Mouse (Mus musculus) midbrain, embryonic 15.5 days (tissue): ENCODE results near the gene Rapsn. TPM values are rescaled to one million over a fixed set of nuclear protein-coding genes. Genes with fewer than 3 reads are reported as not detected.

Experiments
- ATAC-seq: fragments of 200-750 bp; cut with Nextera tagmentation; replicated peaks from 2 replicates; pipeline ENCODE4 v1.8.0; 2017; ENCODE audit warnings: moderate TSS enrichment
- H3K27ac ChIP-seq: fragments of 300-500 bp; sonication (generic); 2 replicates; pipeline ENCODE4 v1.5.1; 2015; ENCODE audit warnings: mild to moderate bottlenecking, inconsistent platforms
- H3K27me3 ChIP-seq: fragments of 300-500 bp; sonication (generic); replicated peaks from 2 replicates; pipeline ENCODE4 v1.6.1; 2015; ENCODE audit warnings: inconsistent platforms
- H3K36me3 ChIP-seq: fragments of 300-500 bp; sonication (generic); replicated peaks from 2 replicates; pipeline ENCODE4 v1.6.1; 2015; ENCODE audit warnings: inconsistent platforms
- H3K4me1 ChIP-seq: fragments of 300-500 bp; sonication (generic); 2 replicates; pipeline ENCODE4 v1.6.1; 2015; ENCODE audit warnings: inconsistent platforms
- H3K4me2 ChIP-seq: fragments of 300-500 bp; sonication (generic); 2 replicates; pipeline ENCODE4 v1.6.1; 2015; ENCODE audit warnings: inconsistent platforms, mild to moderate bottlenecking, moderate library complexity
- H3K4me3 ChIP-seq: fragments of 300-500 bp; sonication (generic); 2 replicates; pipeline ENCODE4 v1.5.1; 2015; ENCODE audit warnings: mild to moderate bottlenecking, inconsistent platforms
- H3K9ac ChIP-seq: fragments of 300-500 bp; sonication (generic); 2 replicates; pipeline ENCODE4 v1.6.1; 2015; ENCODE audit warnings: mild to moderate bottlenecking, inconsistent platforms
- H3K9me3 ChIP-seq: fragments of 300-500 bp; sonication (generic); 2 replicates; pipeline ENCODE4 v1.6.1; 2016; ENCODE audit warnings: inconsistent platforms
- WGBS: fragments of 180-500 bp; shearing (Covaris S2); methylation state at CpG from one replicate; pipeline ENCODE4 v1.1.7; 2015; ENCODE audit warnings: mixed read lengths; 5-methylcytosine and 5-hydroxymethylcytosine counted together
- polyA plus RNA-seq: library from polyadenylated mRNA; unstranded; fragments of >200 nt; fragmentation: Nextera tagmentation; extraction: Ambion mirVana; gene quantifications from 2 replicates; pipeline ENCODE4 v1.2.1, GENCODE M21; 2015

Rapsn gene
- polyA plus RNA-seq, 1 experiment from 2014 or later, result 0.61 TPM

DNA sequence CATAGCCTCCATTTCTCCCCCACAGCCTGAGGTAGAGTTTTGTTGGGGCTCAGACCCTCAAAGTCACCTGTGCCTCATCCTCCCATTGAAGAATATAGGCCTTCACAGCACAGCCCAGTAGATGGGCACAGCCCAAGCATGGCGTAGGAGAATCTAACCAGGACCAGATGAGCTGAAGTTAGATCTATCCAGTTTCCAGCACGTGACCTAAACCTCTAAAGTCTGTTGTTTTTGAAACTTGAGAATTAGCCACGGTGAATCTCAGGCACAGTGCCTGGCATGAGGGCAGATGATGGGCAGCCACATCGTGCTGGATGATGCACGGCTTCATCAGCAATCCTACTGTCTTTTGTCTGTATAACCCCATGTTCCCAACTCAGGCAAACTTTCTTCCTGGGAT, 23.0 kb downstream of the Rapsn start:
- no peak overlapping the region for H3K4me3 ChIP-seq
- H3K4me1 ChIP-seq, result peaks cover 12% of the 10 kb centered on the region
- 94% methylated on average over 5 of the region's 5 CpGs for WGBS
- no peaks in the 10 kb centered on the region for H3K27me3 ChIP-seq
- H3K36me3 ChIP-seq, result peaks cover 68% of the 10 kb centered on the region
- H3K27ac ChIP-seq, result no peak overlapping the region
- no peak overlapping the region for H3K9ac ChIP-seq
- ATAC-seq, result no peak
- H3K9me3 ChIP-seq, result no peaks in the 10 kb centered on the region
- H3K4me2 ChIP-seq, result no peak overlapping the region

- Histone ChIP-seq H3K4me2 (no peak overlapping the region), H3K27ac (no peak overlapping the region), H3K4me3 (no peak overlapping the region), H3K4me1 (peaks cover 12% of the 10 kb centered on the region), H3K9me3 (no peaks in the 10 kb centered on the region), H3K36me3 (peaks cover 76% of the 10 kb centered on the region), H3K27me3 (no peaks in the 10 kb centered on the region), H3K9ac (no peak overlapping the region)
- ATAC-seq, result no peak
- 83% methylated on average over 2 of the region's 2 CpGs for WGBS
These were observed 24.0 kb downstream of the Rapsn start for GRCm38 (mm10) chr2:91059376-91059775.

- WGBS, result 80% methylated on average over 10 of the region's 10 CpGs
- Histone ChIP-seq H3K9ac (no peak overlapping the region), H3K9me3 (no peaks in the 10 kb centered on the region), H3K36me3 (peaks cover 77% of the 10 kb centered on the region), H3K27ac (no peak overlapping the region), H3K4me3 (no peak overlapping the region), H3K27me3 (no peaks in the 10 kb centered on the region), H3K4me1 (no peaks in the 10 kb centered on the region), H3K4me2 (no peak overlapping the region)
- ATAC-seq, result peak; percentile 38
These were observed 25.3 kb downstream of the Rapsn start for GRCm38 (mm10) chr2:91060544-91061355.

- Histone ChIP-seq H3K4me1 (no peaks in the 10 kb centered on the region), H3K27ac (no peak overlapping the region), H3K27me3 (no peaks in the 10 kb centered on the region), H3K4me2 (no peak overlapping the region), H3K36me3 (peaks cover 65% of the 10 kb centered on the region), H3K9ac (no peak overlapping the region), H3K9me3 (no peaks in the 10 kb centered on the region), H3K4me3 (no peak overlapping the region)
- no peak for ATAC-seq
- WGBS, result 85% methylated on average over 6 of the region's 6 CpGs
These were observed 26.5 kb downstream of the Rapsn start for GRCm38 (mm10) chr2:91061849-91062481.

DNA sequence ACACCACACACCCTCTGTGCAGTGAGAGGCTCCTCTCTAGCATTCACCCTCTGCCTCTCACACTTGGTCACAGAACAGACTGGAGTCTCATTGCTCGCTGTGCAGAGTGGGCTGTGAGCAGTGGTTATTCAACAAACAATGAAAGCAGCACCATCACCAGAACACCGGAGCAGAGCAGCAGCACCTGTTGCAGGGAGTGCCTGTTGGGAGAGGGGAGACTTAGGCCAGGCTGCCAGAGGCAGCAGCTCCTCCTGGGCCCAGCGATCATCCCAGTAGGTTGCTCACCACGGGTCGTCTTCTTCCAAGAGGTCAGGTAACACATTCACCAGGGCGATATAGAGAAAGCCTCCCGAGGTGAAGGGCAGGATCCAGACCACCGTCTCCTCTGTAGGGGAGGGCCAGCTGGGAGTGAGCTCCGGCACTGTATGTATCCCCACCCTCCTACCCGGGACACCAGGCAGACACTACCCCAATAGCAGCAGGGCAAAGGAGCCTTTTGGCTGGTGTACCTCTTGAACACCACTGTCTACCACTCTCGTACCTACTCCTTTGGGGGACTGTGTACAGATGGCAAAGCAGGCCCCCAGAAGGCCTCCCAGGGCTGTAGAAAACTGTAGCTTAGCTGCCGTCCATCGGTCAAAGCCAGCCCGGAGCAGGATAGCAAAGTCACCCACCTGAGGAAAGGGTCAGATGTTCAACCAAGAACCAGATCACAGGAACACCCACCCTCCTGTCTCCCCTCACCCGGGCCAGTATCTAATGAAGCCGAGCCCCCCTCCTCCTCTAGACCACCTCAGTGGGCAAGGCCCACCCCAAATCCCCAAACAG, 27.6 kb downstream of the Rapsn start:
- peaks cover 57% of the 10 kb centered on the region for H3K36me3 ChIP-seq
- H3K9ac ChIP-seq, result no peak overlapping the region
- WGBS, result 95% methylated on average over 16 of the region's 16 CpGs
- H3K27me3 ChIP-seq, result no peaks in the 10 kb centered on the region
- H3K9me3 ChIP-seq, result no peaks in the 10 kb centered on the region
- no peak overlapping the region for H3K27ac ChIP-seq
- H3K4me2 ChIP-seq, result no peak overlapping the region
- no peak for ATAC-seq
- H3K4me3 ChIP-seq, result no peak overlapping the region
- no peaks in the 10 kb centered on the region for H3K4me1 ChIP-seq

DNA sequence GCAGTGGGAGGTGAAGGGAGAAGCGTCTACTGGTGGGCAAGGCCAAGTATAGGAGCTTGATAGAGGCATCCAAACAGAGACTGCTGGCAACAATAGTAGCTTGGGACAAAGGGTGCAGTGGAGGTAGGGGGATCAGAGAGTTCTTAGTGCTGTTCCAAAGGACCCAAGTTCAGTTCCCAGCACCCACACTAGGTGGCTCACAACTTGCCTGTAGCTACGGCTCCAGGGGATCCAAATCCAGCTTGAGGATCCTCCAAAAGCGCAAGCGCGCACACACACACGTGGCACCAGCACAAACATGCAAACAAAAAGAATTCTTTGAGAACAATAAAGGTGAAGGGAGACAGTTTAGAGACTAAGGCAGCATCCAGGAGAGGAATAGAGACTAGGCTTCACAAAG, 28.8 kb downstream of the Rapsn start:
- ATAC-seq, result no peak
- Histone ChIP-seq H3K27me3 (no peaks in the 10 kb centered on the region), H3K9me3 (no peaks in the 10 kb centered on the region), H3K36me3 (peaks cover 46% of the 10 kb centered on the region), H3K4me3 (no peak overlapping the region), H3K9ac (no peak overlapping the region), H3K27ac (no peak overlapping the region), H3K4me2 (no peak overlapping the region), H3K4me1 (peaks cover 12% of the 10 kb centered on the region)
- 89% methylated on average over 6 of the region's 6 CpGs for WGBS

DNA sequence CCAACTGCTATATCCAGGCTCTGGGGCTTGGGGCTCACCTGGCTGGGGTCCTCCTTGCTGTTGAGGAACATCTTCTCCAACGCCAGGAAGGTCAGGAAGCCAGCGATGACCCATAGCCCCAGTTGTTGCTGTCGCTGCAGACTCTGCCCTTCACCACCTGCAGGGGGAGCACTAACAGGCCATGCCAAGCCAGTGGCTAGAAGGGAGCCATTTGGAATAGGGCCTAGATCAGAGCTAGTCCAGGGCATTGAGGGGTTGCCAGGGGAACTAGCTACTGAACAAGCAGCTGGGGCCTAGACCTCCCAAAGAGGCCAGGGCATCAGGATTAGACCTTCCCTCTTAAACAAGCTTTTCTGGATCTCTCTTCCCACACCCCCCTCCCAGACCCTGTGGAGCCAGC, 30.1 kb downstream of the Rapsn start:
- WGBS, result 42% methylated on average over 3 of the region's 3 CpGs
- Histone ChIP-seq H3K36me3 (peaks cover 34% of the 10 kb centered on the region), H3K27ac (no peak overlapping the region), H3K4me1 (peaks cover 18% of the 10 kb centered on the region), H3K9ac (no peak overlapping the region), H3K4me2 (no peak overlapping the region), H3K27me3 (no peaks in the 10 kb centered on the region), H3K4me3 (no peak overlapping the region), H3K9me3 (no peaks in the 10 kb centered on the region)
- no peak for ATAC-seq

- peaks cover 30% of the 10 kb centered on the region for H3K36me3 ChIP-seq
- no peak for ATAC-seq
- no peak overlapping the region for H3K4me2 ChIP-seq
- no peak overlapping the region for H3K4me3 ChIP-seq
- no peak overlapping the region; the same call in 1 of the 2 replicates for H3K9ac ChIP-seq
- H3K4me1 ChIP-seq, result peaks cover 27% of the 10 kb centered on the region
- WGBS, result 90% methylated on average over 3 of the region's 3 CpGs
- no peak overlapping the region for H3K27ac ChIP-seq
- no peaks in the 10 kb centered on the region for H3K9me3 ChIP-seq
- H3K27me3 ChIP-seq, result no peaks in the 10 kb centered on the region
These were observed 31.0 kb downstream of the Rapsn start for GRCm38 (mm10) chr2:91066455-91066854.

- Histone ChIP-seq H3K4me3 (peak overlapping the region; percentile 92), H3K27me3 (no peaks in the 10 kb centered on the region), H3K4me2 (peak overlapping the region; percentile 85), H3K9me3 (no peaks in the 10 kb centered on the region), H3K27ac (no peak overlapping the region), H3K4me1 (peaks cover 27% of the 10 kb centered on the region), H3K9ac (peak overlapping the region; percentile 39), H3K36me3 (peaks cover 13% of the 10 kb centered on the region; the same call in 1 of the 2 replicates)
- 49% methylated on average over 13 of the region's 13 CpGs for WGBS
- no peak for ATAC-seq
These were observed 32.9 kb downstream of the Rapsn start for GRCm38 (mm10) chr2:91068162-91068871.

DNA sequence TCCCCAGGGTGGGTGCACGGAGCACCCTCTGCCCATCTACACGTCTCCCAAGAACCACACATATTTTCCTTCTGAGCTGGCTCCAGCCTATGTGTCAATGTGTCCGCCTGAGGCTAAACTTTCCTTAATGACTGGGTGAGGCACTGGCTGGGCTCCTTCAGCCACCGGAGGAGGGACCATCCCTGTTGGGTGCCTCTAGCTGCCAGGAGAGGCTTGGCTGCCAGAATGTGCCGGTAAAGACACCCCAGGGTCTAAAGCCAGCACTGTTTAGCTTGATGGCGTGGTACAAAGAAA, 33.4 kb downstream of the Rapsn start:
- no peaks in the 10 kb centered on the region for H3K27me3 ChIP-seq
- H3K36me3 ChIP-seq, result peaks cover 9% of the 10 kb centered on the region; the same call in 1 of the 2 replicates
- H3K9me3 ChIP-seq, result no peaks in the 10 kb centered on the region
- no peak overlapping the region for H3K27ac ChIP-seq
- peak overlapping the region; percentile 39 for H3K9ac ChIP-seq
- peaks cover 27% of the 10 kb centered on the region for H3K4me1 ChIP-seq
- ATAC-seq, result no peak
- H3K4me3 ChIP-seq, result peak overlapping the region; percentile 92
- H3K4me2 ChIP-seq, result peak overlapping the region; percentile 85
- WGBS, result 47% methylated on average over 6 of the region's 6 CpGs

GRCm38 (mm10) chr2:91069306-91070000, 34.0 kb downstream of the Rapsn start:
- 12% methylated on average over 14 of the region's 14 CpGs for WGBS
- Histone ChIP-seq H3K36me3 (peaks cover 3% of the 10 kb centered on the region; the same call in 1 of the 2 replicates), H3K27me3 (no peaks in the 10 kb centered on the region), H3K27ac (peak overlapping the region; percentile 85), H3K4me1 (peaks cover 27% of the 10 kb centered on the region), H3K4me2 (peak overlapping the region; percentile 85), H3K4me3 (peak overlapping the region; percentile 92), H3K9ac (peak overlapping the region; percentile 87), H3K9me3 (no peaks in the 10 kb centered on the region)
- ATAC-seq, result peak; percentile 13
